Mouse (Mus musculus): Measurements from ENCODE around the gene Tmem206. TPM values are rescaled to one million over a fixed set of nuclear protein-coding genes. Genes with fewer than 3 reads are reported as not detected.

Tmem206 gene
- polyA plus RNA-seq, 1 experiment: 17.8 TPM

DNA sequence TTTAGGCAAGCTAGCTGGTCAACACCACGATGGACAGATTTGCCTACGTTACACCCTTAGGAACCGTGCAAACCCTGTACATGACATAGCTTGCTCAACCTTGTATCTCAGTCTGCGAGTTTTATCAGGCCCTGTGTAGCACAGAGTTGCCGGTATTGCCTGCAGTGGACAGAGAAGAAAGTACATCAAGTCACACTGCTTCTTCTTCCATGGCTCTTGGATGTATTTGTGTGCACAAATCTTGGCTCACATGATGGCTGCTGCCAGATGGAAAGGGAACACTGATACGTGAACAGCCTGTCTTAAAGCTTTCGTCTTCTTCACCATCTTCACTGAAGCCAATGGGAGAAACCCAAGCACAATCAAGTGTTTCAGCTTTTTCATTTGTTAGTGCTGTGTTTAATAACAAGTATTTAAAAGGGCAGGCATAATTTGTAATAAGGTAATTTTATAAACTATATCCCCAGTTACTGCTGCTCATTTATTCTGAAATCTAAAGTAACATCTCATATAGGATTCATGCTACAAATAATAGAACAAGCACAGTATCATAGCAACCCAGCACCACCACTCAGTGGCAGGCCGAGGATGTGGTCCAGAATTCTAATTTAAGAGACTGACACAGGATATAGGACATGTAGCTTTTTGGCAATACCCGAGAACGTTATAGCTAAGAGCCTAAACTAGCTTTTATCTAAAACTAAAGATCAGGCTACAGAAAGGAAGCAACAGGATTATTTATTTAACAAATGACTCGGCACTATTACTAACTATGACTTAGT is 56.4 kb downstream of the Tmem206 start:
- no peak for DNase-seq
- 0 out of 2 replicates have a peak, but pooled peaks cover 2% of the 10 kb centered on the region for H3K4me1 ChIP-seq (replicated peaks; ENCODE audit: control insufficient read depth, insufficient read depth, low read length)
- WGBS: 85% methylated on average over 11 of the region's 11 CpGs
- H3K27me3 ChIP-seq (ENCODE audit: control insufficient read depth, insufficient read depth, low read length): no peaks in the 10 kb centered on the region
- no peak for TF ChIP-seq CTCF (IDR thresholded peaks at IDR 0.05; ENCODE audit: borderline replicate concordance, control insufficient read depth, extremely low read depth, insufficient read depth, low read length, poor library complexity)
- TF ChIP-seq POLR2A (IDR thresholded peaks at IDR 0.05; ENCODE audit: control insufficient read depth, extremely low read depth, insufficient read depth, low read length, poor library complexity): no peak
- no peaks in the 10 kb centered on the region; the same call in 1 of the 2 replicates for H3K36me3 ChIP-seq (ENCODE audit: control insufficient read depth, insufficient read depth, low read length)
- no peak overlapping the region for H3K4me3 ChIP-seq (ENCODE audit: control insufficient read depth, insufficient read depth, low read length)
- H3K27ac ChIP-seq (ENCODE audit: control insufficient read depth, insufficient read depth, low read length): no peak overlapping the region

GRCm38 (mm10) chr1:191384786-191385430 is 59.2 kb downstream of the Tmem206 start:
- no peak for DNase-seq
- Histone ChIP-seq H3K4me1 (replicated peaks; ENCODE audit: control insufficient read depth, insufficient read depth, low read length) (0 out of 2 replicates have a peak, but pooled peaks cover 2% of the 10 kb centered on the region), H3K27ac (ENCODE audit: control insufficient read depth, insufficient read depth, low read length) (no peak overlapping the region), H3K27me3 (ENCODE audit: control insufficient read depth, insufficient read depth, low read length) (no peaks in the 10 kb centered on the region), H3K4me3 (ENCODE audit: control insufficient read depth, insufficient read depth, low read length) (no peak overlapping the region), H3K36me3 (ENCODE audit: control insufficient read depth, insufficient read depth, low read length) (no peaks in the 10 kb centered on the region; the same call in 1 of the 2 replicates)
- 92% methylated on average over 10 of the region's 10 CpGs for WGBS
- no peak for TF ChIP-seq POLR2A (IDR thresholded peaks at IDR 0.05; ENCODE audit: control insufficient read depth, extremely low read depth, insufficient read depth, low read length, poor library complexity)
- TF ChIP-seq CTCF (IDR thresholded peaks at IDR 0.05; ENCODE audit: borderline replicate concordance, control insufficient read depth, extremely low read depth, insufficient read depth, low read length, poor library complexity): no peak

GRCm38 (mm10) chr1:191391311-191391710 is 65.6 kb downstream of the Tmem206 start:
- WGBS: 9% methylated on average over 3 of the region's 3 CpGs
- Histone ChIP-seq H3K36me3 (ENCODE audit: control insufficient read depth, insufficient read depth, low read length) (no peaks in the 10 kb centered on the region), H3K27ac (ENCODE audit: control insufficient read depth, insufficient read depth, low read length) (no peak overlapping the region)

DNA sequence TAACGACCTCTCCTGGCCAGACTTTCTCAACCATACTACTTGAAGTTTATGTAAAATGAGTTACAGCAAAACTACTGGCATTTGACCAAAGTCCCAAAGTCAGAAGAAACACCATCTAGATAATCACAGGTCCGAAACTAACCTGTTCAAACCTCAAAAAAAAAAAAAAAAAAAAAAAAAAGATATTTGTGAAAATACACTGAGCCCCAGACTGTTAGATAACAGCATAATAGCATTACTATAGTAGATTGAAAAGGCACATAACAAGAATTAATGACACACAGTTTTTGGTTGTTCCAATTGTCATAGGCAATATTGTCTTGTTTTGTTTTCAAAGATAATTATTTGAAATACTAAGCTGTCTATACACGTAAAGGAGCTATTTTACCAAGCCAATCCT is 67.8 kb downstream of the Tmem206 start:
- Histone ChIP-seq H3K27me3 (ENCODE audit: control insufficient read depth, insufficient read depth, low read length) (no peaks in the 10 kb centered on the region), H3K4me3 (ENCODE audit: control insufficient read depth, insufficient read depth, low read length) (no peak overlapping the region), H3K4me1 (replicated peaks; ENCODE audit: control insufficient read depth, insufficient read depth, low read length) (0 out of 2 replicates have a peak, but pooled peaks cover 2% of the 10 kb centered on the region), H3K27ac (ENCODE audit: control insufficient read depth, insufficient read depth, low read length) (no peak overlapping the region), H3K36me3 (ENCODE audit: control insufficient read depth, insufficient read depth, low read length) (no peaks in the 10 kb centered on the region)
- TF ChIP-seq CTCF (IDR thresholded peaks at IDR 0.05; ENCODE audit: borderline replicate concordance, control insufficient read depth, extremely low read depth, insufficient read depth, low read length, poor library complexity) (no peak), POLR2A (IDR thresholded peaks at IDR 0.05; ENCODE audit: control insufficient read depth, extremely low read depth, insufficient read depth, low read length, poor library complexity) (no peak)
- no peak for DNase-seq
- 50% methylated on average over 3 of the region's 3 CpGs for WGBS

More at GRCm38 (mm10) chr1:191391311-191391710, 65.6 kb downstream of the Tmem206 start:
- peak; percentile 73 for DNase-seq
- no peak for TF ChIP-seq CTCF (IDR thresholded peaks at IDR 0.05; ENCODE audit: borderline replicate concordance, control insufficient read depth, extremely low read depth, insufficient read depth, low read length, poor library complexity)
- no peak for TF ChIP-seq POLR2A (IDR thresholded peaks at IDR 0.05; ENCODE audit: control insufficient read depth, extremely low read depth, insufficient read depth, low read length, poor library complexity)
- H3K4me3 ChIP-seq (ENCODE audit: control insufficient read depth, insufficient read depth, low read length): no peak overlapping the region
- H3K27me3 ChIP-seq (ENCODE audit: control insufficient read depth, insufficient read depth, low read length): no peaks in the 10 kb centered on the region
- H3K4me1 ChIP-seq (replicated peaks; ENCODE audit: control insufficient read depth, insufficient read depth, low read length): 0 out of 2 replicates have a peak, but pooled peaks cover 2% of the 10 kb centered on the region

DNA sequence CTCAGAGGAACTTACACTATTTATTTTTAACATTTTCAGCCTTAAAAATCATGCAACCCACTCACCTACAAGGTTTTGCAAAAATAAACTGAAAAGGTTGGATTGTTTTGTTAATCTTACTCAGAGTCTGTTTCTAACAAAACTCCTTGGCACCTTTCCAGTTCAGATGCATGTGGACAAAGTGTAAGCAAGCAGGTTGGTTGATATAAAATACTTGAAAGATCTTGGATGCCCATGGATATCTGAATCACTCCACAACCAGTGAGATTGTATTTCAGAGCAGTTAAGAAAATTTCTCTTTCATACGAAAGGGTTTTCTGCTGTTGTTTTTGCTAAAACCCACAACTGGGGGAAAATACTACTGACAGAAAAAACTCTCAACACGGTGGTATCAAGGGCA is 68.4 kb downstream of the Tmem206 start:
- TF ChIP-seq CTCF (IDR thresholded peaks at IDR 0.05; ENCODE audit: borderline replicate concordance, control insufficient read depth, extremely low read depth, insufficient read depth, low read length, poor library complexity): no peak
- H3K4me3 ChIP-seq (ENCODE audit: control insufficient read depth, insufficient read depth, low read length): no peak overlapping the region
- 0 out of 2 replicates have a peak, but pooled peaks cover 2% of the 10 kb centered on the region for H3K4me1 ChIP-seq (replicated peaks; ENCODE audit: control insufficient read depth, insufficient read depth, low read length)
- no peak for DNase-seq
- H3K36me3 ChIP-seq (ENCODE audit: control insufficient read depth, insufficient read depth, low read length): no peaks in the 10 kb centered on the region
- no peak overlapping the region for H3K27ac ChIP-seq (ENCODE audit: control insufficient read depth, insufficient read depth, low read length)
- 6% methylated on average over 2 of the region's 2 CpGs for WGBS
- no peaks in the 10 kb centered on the region for H3K27me3 ChIP-seq (ENCODE audit: control insufficient read depth, insufficient read depth, low read length)

GRCm38 (mm10) chr1:191395200-191395599 is 69.5 kb downstream of the Tmem206 start:
- DNase-seq: no peak
- Histone ChIP-seq H3K27ac (ENCODE audit: control insufficient read depth, insufficient read depth, low read length) (no peak overlapping the region), H3K4me3 (ENCODE audit: control insufficient read depth, insufficient read depth, low read length) (peak overlapping the region; percentile 100; the same call in 1 of the 2 replicates), H3K36me3 (ENCODE audit: control insufficient read depth, insufficient read depth, low read length) (no peaks in the 10 kb centered on the region), H3K27me3 (ENCODE audit: control insufficient read depth, insufficient read depth, low read length) (no peaks in the 10 kb centered on the region), H3K4me1 (replicated peaks; ENCODE audit: control insufficient read depth, insufficient read depth, low read length) (peaks cover 2% of the 10 kb centered on the region; the same call in 1 of the 2 replicates)
- WGBS: 0% methylated on average over 1 of the region's 1 CpGs
- no peak for TF ChIP-seq POLR2A (IDR thresholded peaks at IDR 0.05; ENCODE audit: control insufficient read depth, extremely low read depth, insufficient read depth, low read length, poor library complexity)
- no peak for TF ChIP-seq CTCF (IDR thresholded peaks at IDR 0.05; ENCODE audit: borderline replicate concordance, control insufficient read depth, extremely low read depth, insufficient read depth, low read length, poor library complexity)

All from thymus, adult 2 months (tissue).